Mouse (Mus musculus): ENCODE data around the gene Ubash3b. TPM values are rescaled to one million over a fixed set of nuclear protein-coding genes. Genes with fewer than 3 reads are reported as not detected.

Ubash3b gene
- polyA plus RNA-seq, 1 experiment, result 2.9 TPM

GRCm38 (mm10) chr9:41073196-41074009, 88.1 kb downstream of the Ubash3b start:
- Histone ChIP-seq H3K4me1 (ENCODE audit: control insufficient read depth, insufficient read depth, low read length) (no peaks in the 10 kb centered on the region), H3K27me3 (ENCODE audit: control insufficient read depth, insufficient read depth, low read length, poor library complexity, severe bottlenecking) (no peaks in the 10 kb centered on the region), H3K4me3 (ENCODE audit: low read depth, low read length) (no peak overlapping the region), H3K9me3 (replicated peaks; ENCODE audit: control insufficient read depth, insufficient read depth, low read length, poor library complexity, severe bottlenecking) (no peaks in the 10 kb centered on the region), H3K27ac (ENCODE audit: insufficient read depth, low read length) (no peak overlapping the region), H3K9ac (ENCODE audit: low read depth, poor library complexity, severe bottlenecking) (no peak overlapping the region), H3K36me3 (ENCODE audit: control insufficient read depth, insufficient read depth, low read length, poor library complexity, severe bottlenecking) (no peaks in the 10 kb centered on the region)
- TF ChIP-seq POLR2A (IDR thresholded peaks at IDR 0.05; ENCODE audit: insufficient read depth, low read length) (no peak), EP300 (IDR thresholded peaks at IDR 0.05; ENCODE audit: insufficient read depth, low read depth, low read length) (no peak), CTCF (IDR thresholded peaks at IDR 0.05; ENCODE audit: low read depth, low read length) (no peak)

GRCm38 (mm10) chr9:41072786-41073185, 88.7 kb downstream of the Ubash3b start:
- H3K27me3 ChIP-seq (ENCODE audit: control insufficient read depth, insufficient read depth, low read length, poor library complexity, severe bottlenecking), result no peaks in the 10 kb centered on the region
- TF ChIP-seq CTCF (IDR thresholded peaks at IDR 0.05; ENCODE audit: low read depth, low read length) (no peak), POLR2A (IDR thresholded peaks at IDR 0.05; ENCODE audit: insufficient read depth, low read length) (no peak), EP300 (IDR thresholded peaks at IDR 0.05; ENCODE audit: insufficient read depth, low read depth, low read length) (no peak)
- H3K27ac ChIP-seq (ENCODE audit: insufficient read depth, low read length), result no peak overlapping the region
- H3K36me3 ChIP-seq (ENCODE audit: control insufficient read depth, insufficient read depth, low read length, poor library complexity, severe bottlenecking), result no peaks in the 10 kb centered on the region
- H3K4me1 ChIP-seq (ENCODE audit: control insufficient read depth, insufficient read depth, low read length), result no peaks in the 10 kb centered on the region
- H3K9ac ChIP-seq (ENCODE audit: low read depth, poor library complexity, severe bottlenecking), result no peak overlapping the region
- no peak overlapping the region for H3K4me3 ChIP-seq (ENCODE audit: low read depth, low read length)
- H3K9me3 ChIP-seq (replicated peaks; ENCODE audit: control insufficient read depth, insufficient read depth, low read length, poor library complexity, severe bottlenecking), result no peaks in the 10 kb centered on the region

- no peaks in the 10 kb centered on the region for H3K4me1 ChIP-seq (ENCODE audit: control insufficient read depth, insufficient read depth, low read length)
- H3K27ac ChIP-seq (ENCODE audit: insufficient read depth, low read length), result no peak overlapping the region
- no peaks in the 10 kb centered on the region for H3K9me3 ChIP-seq (replicated peaks; ENCODE audit: control insufficient read depth, insufficient read depth, low read length, poor library complexity, severe bottlenecking)
Observed at GRCm38 (mm10) chr9:41071906-41072511, 89.5 kb downstream of the Ubash3b start.

GRCm38 (mm10) chr9:41070761-41071181, 90.7 kb downstream of the Ubash3b start:
- no peaks in the 10 kb centered on the region for H3K9me3 ChIP-seq (replicated peaks; ENCODE audit: control insufficient read depth, insufficient read depth, low read length, poor library complexity, severe bottlenecking)
- H3K27me3 ChIP-seq (ENCODE audit: control insufficient read depth, insufficient read depth, low read length, poor library complexity, severe bottlenecking), result no peaks in the 10 kb centered on the region
- H3K27ac ChIP-seq (ENCODE audit: insufficient read depth, low read length), result no peak overlapping the region
- TF ChIP-seq CTCF (IDR thresholded peaks at IDR 0.05; ENCODE audit: low read depth, low read length), result no peak
- TF ChIP-seq POLR2A (IDR thresholded peaks at IDR 0.05; ENCODE audit: insufficient read depth, low read length), result no peak
- no peak for TF ChIP-seq EP300 (IDR thresholded peaks at IDR 0.05; ENCODE audit: insufficient read depth, low read depth, low read length)
- H3K4me3 ChIP-seq (ENCODE audit: low read depth, low read length), result no peak overlapping the region
- H3K4me1 ChIP-seq (ENCODE audit: control insufficient read depth, insufficient read depth, low read length), result no peaks in the 10 kb centered on the region
- no peak overlapping the region for H3K9ac ChIP-seq (ENCODE audit: low read depth, poor library complexity, severe bottlenecking)
- no peaks in the 10 kb centered on the region for H3K36me3 ChIP-seq (ENCODE audit: control insufficient read depth, insufficient read depth, low read length, poor library complexity, severe bottlenecking)

More at GRCm38 (mm10) chr9:41071906-41072511, 89.5 kb downstream of the Ubash3b start:
- Histone ChIP-seq H3K36me3 (ENCODE audit: control insufficient read depth, insufficient read depth, low read length, poor library complexity, severe bottlenecking) (no peaks in the 10 kb centered on the region), H3K9ac (ENCODE audit: low read depth, poor library complexity, severe bottlenecking) (no peak overlapping the region), H3K27me3 (ENCODE audit: control insufficient read depth, insufficient read depth, low read length, poor library complexity, severe bottlenecking) (no peaks in the 10 kb centered on the region), H3K4me3 (ENCODE audit: low read depth, low read length) (no peak overlapping the region)
- TF ChIP-seq EP300 (IDR thresholded peaks at IDR 0.05; ENCODE audit: insufficient read depth, low read depth, low read length) (no peak), POLR2A (IDR thresholded peaks at IDR 0.05; ENCODE audit: insufficient read depth, low read length) (no peak)

GRCm38 (mm10) chr9:41069509-41069908, 92.0 kb downstream of the Ubash3b start:
- H3K36me3 ChIP-seq (ENCODE audit: control insufficient read depth, insufficient read depth, low read length, poor library complexity, severe bottlenecking), result no peaks in the 10 kb centered on the region
- no peak overlapping the region for H3K27ac ChIP-seq (ENCODE audit: insufficient read depth, low read length)
- H3K9me3 ChIP-seq (replicated peaks; ENCODE audit: control insufficient read depth, insufficient read depth, low read length, poor library complexity, severe bottlenecking), result no peaks in the 10 kb centered on the region
- H3K27me3 ChIP-seq (ENCODE audit: control insufficient read depth, insufficient read depth, low read length, poor library complexity, severe bottlenecking), result no peaks in the 10 kb centered on the region
- no peak overlapping the region for H3K4me3 ChIP-seq (ENCODE audit: low read depth, low read length)
- TF ChIP-seq CTCF (IDR thresholded peaks at IDR 0.05; ENCODE audit: low read depth, low read length), result no peak
- no peak for TF ChIP-seq POLR2A (IDR thresholded peaks at IDR 0.05; ENCODE audit: insufficient read depth, low read length)
- no peak for TF ChIP-seq EP300 (IDR thresholded peaks at IDR 0.05; ENCODE audit: insufficient read depth, low read depth, low read length)
- H3K9ac ChIP-seq (ENCODE audit: low read depth, poor library complexity, severe bottlenecking), result no peak overlapping the region
- H3K4me1 ChIP-seq (ENCODE audit: control insufficient read depth, insufficient read depth, low read length), result no peaks in the 10 kb centered on the region

GRCm38 (mm10) chr9:41061446-41061845, 100.1 kb downstream of the Ubash3b start:
- Histone ChIP-seq H3K36me3 (ENCODE audit: control insufficient read depth, insufficient read depth, low read length, poor library complexity, severe bottlenecking) (no peaks in the 10 kb centered on the region), H3K4me1 (ENCODE audit: control insufficient read depth, insufficient read depth, low read length) (no peaks in the 10 kb centered on the region), H3K27me3 (ENCODE audit: control insufficient read depth, insufficient read depth, low read length, poor library complexity, severe bottlenecking) (no peaks in the 10 kb centered on the region), H3K27ac (ENCODE audit: insufficient read depth, low read length) (no peak overlapping the region), H3K9me3 (replicated peaks; ENCODE audit: control insufficient read depth, insufficient read depth, low read length, poor library complexity, severe bottlenecking) (no peaks in the 10 kb centered on the region), H3K9ac (ENCODE audit: low read depth, poor library complexity, severe bottlenecking) (no peak overlapping the region), H3K4me3 (ENCODE audit: low read depth, low read length) (no peak overlapping the region)
- TF ChIP-seq EP300 (IDR thresholded peaks at IDR 0.05; ENCODE audit: insufficient read depth, low read depth, low read length) (no peak), CTCF (IDR thresholded peaks at IDR 0.05; ENCODE audit: low read depth, low read length) (no peak), POLR2A (IDR thresholded peaks at IDR 0.05; ENCODE audit: insufficient read depth, low read length) (no peak)
